Mouse (Mus musculus): Measurements from ENCODE around the gene Rusc2. TPM values are rescaled to one million over a fixed set of nuclear protein-coding genes. Genes with fewer than 3 reads are reported as not detected.

The Rusc2 gene
- polyA plus RNA-seq, 1 experiment: 50.6 TPM

GRCm38 (mm10) chr4:43448554-43448953, 66.8 kb downstream of the Rusc2 start:
- no peak overlapping the region for H3K27ac ChIP-seq (ENCODE audit: insufficient read depth, low read length)
- no peaks in the 10 kb centered on the region for H3K4me1 ChIP-seq (ENCODE audit: control insufficient read depth, insufficient read depth, low read length)
- H3K4me3 ChIP-seq (ENCODE audit: insufficient read depth, low read length): no peak overlapping the region
- TF ChIP-seq POLR2A (IDR thresholded peaks at IDR 0.05; ENCODE audit: extremely low read depth, insufficient read depth, low read length): no peak
- no peak for TF ChIP-seq CTCF (IDR thresholded peaks at IDR 0.05; ENCODE audit: extremely low read depth, insufficient read depth, low read length)

- no peak overlapping the region for H3K27ac ChIP-seq (ENCODE audit: insufficient read depth, low read length)
- TF ChIP-seq CTCF (IDR thresholded peaks at IDR 0.05; ENCODE audit: extremely low read depth, insufficient read depth, low read length): no peak
- TF ChIP-seq POLR2A (IDR thresholded peaks at IDR 0.05; ENCODE audit: extremely low read depth, insufficient read depth, low read length): no peak
- H3K4me1 ChIP-seq (ENCODE audit: control insufficient read depth, insufficient read depth, low read length): no peaks in the 10 kb centered on the region
- H3K4me3 ChIP-seq (ENCODE audit: insufficient read depth, low read length): no peak overlapping the region
Observed at GRCm38 (mm10) chr4:43452315-43452714, 70.5 kb downstream of the Rusc2 start.

- Histone ChIP-seq H3K4me3 (ENCODE audit: insufficient read depth, low read length) (no peak overlapping the region), H3K27ac (ENCODE audit: insufficient read depth, low read length) (no peak overlapping the region)
- no peak for TF ChIP-seq POLR2A (IDR thresholded peaks at IDR 0.05; ENCODE audit: extremely low read depth, insufficient read depth, low read length)
- TF ChIP-seq CTCF (IDR thresholded peaks at IDR 0.05; ENCODE audit: extremely low read depth, insufficient read depth, low read length): no peak
Observed at GRCm38 (mm10) chr4:43453413-43453812, 71.6 kb downstream of the Rusc2 start.

GRCm38 (mm10) chr4:43454041-43454836, 72.5 kb downstream of the Rusc2 start, which contains the start of gene Cd72:
Gene Cd72 (minus strand): TSS chr4:43454628.
- Histone ChIP-seq H3K4me1 (ENCODE audit: control insufficient read depth, insufficient read depth, low read length) (no peaks in the 10 kb centered on the region), H3K27ac (ENCODE audit: insufficient read depth, low read length) (no peak within 1 kb of the TSS), H3K4me3 (ENCODE audit: insufficient read depth, low read length) (no peak within 1 kb of the TSS)
- TF ChIP-seq POLR2A (IDR thresholded peaks at IDR 0.05; ENCODE audit: extremely low read depth, insufficient read depth, low read length): no peak
- no peak for TF ChIP-seq CTCF (IDR thresholded peaks at IDR 0.05; ENCODE audit: extremely low read depth, insufficient read depth, low read length)

More at GRCm38 (mm10) chr4:43453413-43453812, 71.6 kb downstream of the Rusc2 start:
- H3K4me1 ChIP-seq (ENCODE audit: control insufficient read depth, insufficient read depth, low read length): no peaks in the 10 kb centered on the region

GRCm38 (mm10) chr4:43456470-43456869, 74.7 kb downstream of the Rusc2 start:
- Histone ChIP-seq H3K27ac (ENCODE audit: insufficient read depth, low read length) (no peak overlapping the region), H3K4me3 (ENCODE audit: insufficient read depth, low read length) (no peak overlapping the region), H3K4me1 (ENCODE audit: control insufficient read depth, insufficient read depth, low read length) (no peaks in the 10 kb centered on the region)
- TF ChIP-seq POLR2A (IDR thresholded peaks at IDR 0.05; ENCODE audit: extremely low read depth, insufficient read depth, low read length) (no peak), CTCF (IDR thresholded peaks at IDR 0.05; ENCODE audit: extremely low read depth, insufficient read depth, low read length) (no peak)

- Histone ChIP-seq H3K4me1 (ENCODE audit: control insufficient read depth, insufficient read depth, low read length) (no peaks in the 10 kb centered on the region), H3K4me3 (ENCODE audit: insufficient read depth, low read length) (no peak overlapping the region), H3K27ac (ENCODE audit: insufficient read depth, low read length) (no peak overlapping the region)
- no peak for TF ChIP-seq POLR2A (IDR thresholded peaks at IDR 0.05; ENCODE audit: extremely low read depth, insufficient read depth, low read length)
- no peak for TF ChIP-seq CTCF (IDR thresholded peaks at IDR 0.05; ENCODE audit: extremely low read depth, insufficient read depth, low read length)
Observed at GRCm38 (mm10) chr4:43457124-43457523, 75.3 kb downstream of the Rusc2 start.

GRCm38 (mm10) chr4:43463102-43463501, 81.3 kb downstream of the Rusc2 start:
- Histone ChIP-seq H3K4me1 (ENCODE audit: control insufficient read depth, insufficient read depth, low read length) (no peaks in the 10 kb centered on the region), H3K4me3 (ENCODE audit: insufficient read depth, low read length) (no peak overlapping the region), H3K27ac (ENCODE audit: insufficient read depth, low read length) (no peak overlapping the region)
- TF ChIP-seq CTCF (IDR thresholded peaks at IDR 0.05; ENCODE audit: extremely low read depth, insufficient read depth, low read length) (no peak), POLR2A (IDR thresholded peaks at IDR 0.05; ENCODE audit: extremely low read depth, insufficient read depth, low read length) (no peak)

GRCm38 (mm10) chr4:43465935-43466334, 84.2 kb downstream of the Rusc2 start:
- TF ChIP-seq CTCF (IDR thresholded peaks at IDR 0.05; ENCODE audit: extremely low read depth, insufficient read depth, low read length) (no peak), POLR2A (IDR thresholded peaks at IDR 0.05; ENCODE audit: extremely low read depth, insufficient read depth, low read length) (no peak)
- Histone ChIP-seq H3K27ac (ENCODE audit: insufficient read depth, low read length) (no peak overlapping the region), H3K4me3 (ENCODE audit: insufficient read depth, low read length) (no peak overlapping the region), H3K4me1 (ENCODE audit: control insufficient read depth, insufficient read depth, low read length) (no peaks in the 10 kb centered on the region)

- Histone ChIP-seq H3K4me3 (ENCODE audit: insufficient read depth, low read length) (no peak overlapping the region), H3K4me1 (ENCODE audit: control insufficient read depth, insufficient read depth, low read length) (no peaks in the 10 kb centered on the region), H3K27ac (ENCODE audit: insufficient read depth, low read length) (no peak overlapping the region)
- TF ChIP-seq CTCF (IDR thresholded peaks at IDR 0.05; ENCODE audit: extremely low read depth, insufficient read depth, low read length) (no peak), POLR2A (IDR thresholded peaks at IDR 0.05; ENCODE audit: extremely low read depth, insufficient read depth, low read length) (no peak)
Observed at GRCm38 (mm10) chr4:43466872-43467271, 85.1 kb downstream of the Rusc2 start.

- Histone ChIP-seq H3K27ac (ENCODE audit: insufficient read depth, low read length) (no peak overlapping the region), H3K4me1 (ENCODE audit: control insufficient read depth, insufficient read depth, low read length) (no peaks in the 10 kb centered on the region), H3K4me3 (ENCODE audit: insufficient read depth, low read length) (no peak overlapping the region)
- no peak for TF ChIP-seq POLR2A (IDR thresholded peaks at IDR 0.05; ENCODE audit: extremely low read depth, insufficient read depth, low read length)
- TF ChIP-seq CTCF (IDR thresholded peaks at IDR 0.05; ENCODE audit: extremely low read depth, insufficient read depth, low read length): no peak
Observed at GRCm38 (mm10) chr4:43470301-43470700, 88.5 kb downstream of the Rusc2 start.
